Mouse (Mus musculus): Measurements from ENCODE around the gene Alx1. TPM values are rescaled to one million over a fixed set of nuclear protein-coding genes. Genes with fewer than 3 reads are reported as not detected.

The Alx1 gene
- 0.03 TPM in 1 of 2 replicates, not detected in the other for polyA plus RNA-seq (2012; rRNA removed)

DNA sequence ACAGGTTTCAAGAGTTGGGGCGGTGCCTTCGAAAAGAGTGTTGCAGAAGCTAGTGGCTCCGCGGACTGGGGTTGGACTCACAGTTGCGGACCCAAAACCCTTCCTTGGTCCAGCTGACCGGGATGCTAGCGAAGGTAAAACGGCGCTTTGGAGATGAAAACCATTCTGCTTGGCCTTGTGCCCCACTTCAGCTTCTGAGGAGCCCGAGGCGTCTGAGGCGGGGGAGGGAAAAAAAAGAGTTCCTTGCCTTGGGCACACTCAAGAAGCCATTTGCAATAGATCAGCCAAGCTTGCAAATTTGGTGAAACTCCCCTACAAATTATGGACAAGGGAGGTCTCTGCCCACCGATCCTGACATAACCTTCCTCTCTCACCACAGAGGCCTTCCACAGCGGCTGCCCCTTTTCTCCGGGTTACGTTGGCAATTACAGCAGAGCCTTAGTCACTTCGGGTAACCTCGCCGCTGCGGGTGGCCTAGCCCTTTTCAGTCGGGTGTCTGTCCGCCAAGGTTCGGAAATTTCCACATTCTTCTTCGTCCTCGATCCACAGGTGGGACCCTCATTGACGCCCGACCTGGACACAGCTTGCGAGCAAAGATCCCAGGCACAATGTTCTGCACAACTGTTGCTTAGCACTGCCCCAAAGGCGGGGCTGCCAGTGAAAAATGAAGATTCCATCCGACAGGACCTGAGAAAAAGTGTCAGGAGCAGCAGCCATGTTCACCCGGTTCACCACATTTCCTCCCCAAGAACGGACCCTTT is at the start of gene Alx1:
Gene Alx1, minus strand, starts transcription at position 486 of the 761 bp plus-strand sequence.

Other genes starting within 250 kb of the Alx1 start
- gene Lrriq1, start 206.1 kb upstream of the Alx1 start, polyA plus RNA-seq (2012; rRNA removed): not detected in 2 replicates

Measured in liver, embryonic 14 days (tissue).